Mouse (Mus musculus) ovary, adult 18-20 months (tissue): ENCODE results near the gene Cip2a.
A peak's percentile ranks its signal among the peaks of the same experiment; 100 is the strongest.

Source experiments
- DNase-seq: peaks from one replicate; pipeline ENCODE4 v3.0.0; 2022; ENCODE audit warnings: low spot score, mixed read lengths

Cip2a gene

DNA sequence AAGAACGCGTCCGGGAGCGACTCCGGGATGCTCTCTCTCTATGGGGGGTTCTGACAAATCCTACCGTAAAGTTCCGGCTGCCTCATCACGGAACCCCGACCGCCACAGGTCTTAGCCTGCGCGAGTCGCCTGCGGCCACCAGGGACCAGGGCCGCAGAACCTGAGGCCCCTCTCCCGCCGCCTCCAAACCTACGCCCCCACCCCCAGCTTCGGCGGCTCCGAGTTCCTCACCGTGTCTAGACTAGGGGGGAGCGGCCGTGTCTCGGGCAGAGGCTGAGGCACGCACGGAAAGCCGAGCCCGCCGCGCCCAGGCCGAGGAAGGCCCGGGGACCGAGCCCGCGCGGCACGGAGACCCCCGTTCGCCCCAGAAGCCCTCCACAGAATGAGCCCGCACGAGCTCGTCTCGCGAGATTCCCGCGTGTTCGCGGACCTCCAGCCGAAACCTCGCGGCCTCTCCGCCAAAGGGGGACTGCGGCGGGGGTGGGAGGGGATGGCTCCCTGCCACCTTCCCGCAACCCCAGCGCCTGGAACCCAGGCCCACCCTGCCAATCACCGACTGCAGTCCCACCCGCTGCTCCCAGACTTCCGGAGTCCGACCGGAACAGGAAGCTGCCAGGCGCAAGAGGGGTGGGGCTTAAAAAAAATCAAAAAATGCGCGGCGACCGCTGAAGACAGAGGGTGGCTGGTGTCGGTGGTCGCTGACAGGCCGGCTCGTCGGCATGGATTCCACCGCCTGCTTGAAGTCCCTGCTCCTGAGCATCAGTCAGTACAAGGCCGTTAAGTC is at the start of gene Cip2a, which contains the start of gene Dzip3:
Gene Cip2a, plus strand, starts transcription at position 627 of the 784 bp plus-strand sequence.
Gene Dzip3, minus strand, starts transcription at position 607 of the 784 bp plus-strand sequence.
- peak; percentile 86 for DNase-seq

- no peak for DNase-seq
These were observed 21.0 kb upstream of the Cip2a start for GRCm38 (mm10) chr16:48972996-48973395.

DNA sequence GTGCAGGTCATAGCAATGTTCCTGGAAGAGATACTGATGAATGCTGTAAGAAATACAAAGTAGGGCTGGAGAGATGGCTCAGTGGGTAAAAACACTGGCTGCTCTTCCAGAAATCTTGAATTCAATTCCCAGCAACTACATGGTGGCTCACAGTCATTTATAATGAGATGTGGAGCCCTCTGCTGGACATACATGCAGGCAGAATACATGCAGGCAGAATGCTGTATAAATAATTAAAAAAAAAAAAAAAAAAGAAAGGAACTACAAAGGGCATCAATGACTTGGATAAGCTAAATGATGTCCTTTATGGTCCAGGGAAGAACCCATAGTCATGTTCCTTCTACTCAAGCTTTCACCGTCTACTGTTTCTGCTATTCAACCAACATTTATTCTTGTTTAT is 20.4 kb upstream of the Cip2a start:
- no peak for DNase-seq

DNA sequence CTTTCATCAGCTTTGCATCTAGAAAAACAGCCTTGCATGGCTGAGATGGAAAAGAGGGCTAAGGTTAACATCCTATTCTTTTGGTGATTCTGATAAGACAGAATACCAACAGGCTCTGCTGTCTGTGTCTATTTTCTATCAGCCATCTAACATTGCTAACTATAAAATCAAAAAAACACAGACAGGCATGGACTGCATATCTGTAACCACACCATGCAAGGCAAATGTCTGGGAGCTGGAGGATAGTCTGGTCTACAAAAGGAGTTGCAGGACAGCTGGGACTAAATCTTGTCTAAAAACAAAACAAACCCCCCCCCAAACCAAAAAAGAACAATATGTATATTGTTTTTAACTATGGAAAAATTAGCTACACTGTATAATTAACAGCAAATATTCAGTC is 14.0 kb upstream of the Cip2a start:
- DNase-seq: no peak

GRCm38 (mm10) chr16:48985034-48985627 is 8.9 kb upstream of the Cip2a start:
- DNase-seq: no peak

GRCm38 (mm10) chr16:48989700-48990099 is 4.3 kb upstream of the Cip2a start:
- DNase-seq: no peak

DNA sequence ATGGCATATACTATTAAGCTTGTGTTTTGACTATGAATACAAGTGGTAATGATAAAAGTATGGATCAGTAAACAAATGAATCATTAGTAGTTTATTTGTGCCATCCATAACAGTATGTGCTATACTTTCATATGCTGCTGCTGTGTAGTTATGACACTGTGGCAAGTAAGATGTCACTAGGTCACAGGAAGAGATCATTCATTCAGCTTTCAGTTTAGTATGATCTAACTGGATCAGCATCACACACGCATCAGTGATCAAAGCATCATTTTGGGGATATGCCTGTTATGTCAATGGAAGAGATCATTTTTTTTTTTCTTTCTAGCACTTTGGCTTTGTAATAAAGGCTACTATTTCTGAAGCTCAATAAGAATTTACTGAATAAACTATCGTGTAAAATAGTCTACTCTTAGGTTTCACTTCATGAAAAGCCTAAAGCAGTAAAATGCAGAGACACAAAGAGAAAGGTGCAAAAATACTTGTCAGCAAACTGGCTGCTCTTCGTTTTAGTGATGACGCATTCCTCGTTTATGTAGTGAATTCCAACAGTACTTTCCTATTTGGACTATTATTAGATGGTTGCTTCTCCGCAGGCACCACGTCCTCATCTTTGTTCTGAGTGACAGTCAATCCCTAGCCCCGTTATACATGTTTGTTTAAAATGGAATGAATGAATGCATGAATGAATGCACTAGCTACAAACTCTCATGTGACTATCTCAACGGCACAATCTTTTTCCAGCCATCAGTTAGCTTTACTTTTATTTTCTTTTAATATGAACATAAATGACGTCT is 1.4 kb upstream of the Cip2a start:
- no peak for DNase-seq

- no peak for DNase-seq
These were observed 790 bp upstream of the Cip2a start for GRCm38 (mm10) chr16:48993231-48993558.

DNA sequence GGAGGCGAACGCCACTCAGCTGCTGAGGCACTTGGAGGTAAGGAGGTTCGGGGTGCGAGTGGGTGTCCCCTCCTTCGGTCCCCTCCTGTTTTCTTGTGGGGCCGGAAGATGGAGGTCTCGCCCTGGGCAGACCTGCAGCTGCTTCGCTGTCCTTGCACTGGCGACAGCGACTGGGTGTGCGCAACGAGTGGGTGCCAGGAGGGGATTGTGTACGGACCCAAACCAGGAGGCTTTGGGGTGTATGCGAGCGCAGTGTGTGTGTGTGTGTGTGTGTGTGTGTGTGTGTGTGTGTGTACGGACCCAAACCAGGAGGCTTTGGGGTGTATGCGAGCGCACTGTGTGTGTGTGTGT is 333 bp downstream of the Cip2a start:
- DNase-seq: no peak

DNA sequence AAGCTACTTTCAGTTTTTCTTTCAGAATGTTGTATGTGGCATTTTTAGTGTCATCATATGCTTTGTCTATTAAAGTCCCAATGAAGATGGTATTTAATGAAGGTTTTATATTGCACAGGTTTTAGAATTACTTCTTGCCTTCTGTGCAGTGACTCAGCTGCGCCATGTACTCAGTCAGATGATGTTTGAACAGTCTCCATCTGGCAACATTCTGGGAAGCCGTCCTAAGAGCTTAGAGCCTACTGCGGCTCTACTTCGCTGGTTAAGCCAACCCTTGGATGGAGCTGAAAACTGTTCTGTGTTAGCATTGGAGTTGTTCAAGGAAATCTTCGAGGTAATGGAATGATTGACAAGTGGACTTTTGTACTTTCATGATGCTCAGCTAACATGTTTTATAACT is 10.2 kb downstream of the Cip2a start:
- no peak for DNase-seq

GRCm38 (mm10) chr16:49016620-49017332 is 22.8 kb downstream of the Cip2a start:
- no peak for DNase-seq

DNA sequence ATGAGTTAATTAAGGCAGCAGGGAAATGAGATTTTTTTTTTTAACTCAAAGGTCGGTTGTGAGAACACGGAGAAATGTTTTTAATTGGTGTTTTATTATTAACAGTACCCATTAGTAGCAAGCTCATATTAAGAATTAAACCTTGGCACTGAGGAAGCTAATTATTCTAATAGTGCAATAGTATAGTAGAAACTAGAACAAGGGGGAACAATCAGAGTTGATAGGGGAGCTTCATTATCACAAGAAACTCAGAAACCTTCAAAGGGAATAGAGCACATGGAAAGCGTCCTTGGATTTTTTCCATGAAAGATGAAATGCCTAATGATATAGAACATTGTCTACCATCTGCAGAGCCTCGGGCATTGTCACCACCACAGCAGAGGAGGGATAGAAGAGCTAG is 41.9 kb downstream of the Cip2a start:
- DNase-seq: no peak

GRCm38 (mm10) chr16:49037771-49038170 is 43.8 kb downstream of the Cip2a start:
- DNase-seq: no peak

DNA sequence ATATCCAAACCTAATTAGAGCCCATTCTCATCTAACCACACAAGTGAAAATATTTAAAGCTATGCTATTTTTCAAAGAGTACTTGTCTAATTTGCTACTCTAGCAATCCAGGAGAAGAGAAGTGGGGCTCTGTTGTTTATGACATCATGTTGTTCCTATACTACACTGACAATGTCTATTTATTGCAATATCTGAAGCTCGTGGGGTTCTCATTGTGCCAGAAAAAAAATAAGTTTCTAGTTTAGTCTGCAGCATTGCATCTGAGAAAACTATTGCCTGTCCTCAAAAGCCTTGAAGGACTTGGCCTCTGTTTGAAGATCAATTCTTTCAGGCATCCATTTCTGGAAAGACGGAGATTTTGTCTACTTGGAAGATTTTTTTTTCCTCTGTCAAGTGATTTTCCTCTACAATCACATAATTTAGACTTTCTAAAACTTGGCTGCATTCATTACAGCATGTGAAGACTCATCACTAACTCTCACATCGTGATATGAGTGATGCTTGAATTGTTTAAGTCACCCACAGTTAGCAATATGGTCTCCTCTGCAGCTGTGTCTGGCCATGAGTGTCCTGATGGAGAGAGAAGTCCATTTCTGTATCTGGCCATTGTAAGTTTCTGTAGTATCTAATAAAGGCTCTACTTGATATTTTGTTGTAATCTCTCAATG is 46.7 kb downstream of the Cip2a start:
- DNase-seq: no peak

DNA sequence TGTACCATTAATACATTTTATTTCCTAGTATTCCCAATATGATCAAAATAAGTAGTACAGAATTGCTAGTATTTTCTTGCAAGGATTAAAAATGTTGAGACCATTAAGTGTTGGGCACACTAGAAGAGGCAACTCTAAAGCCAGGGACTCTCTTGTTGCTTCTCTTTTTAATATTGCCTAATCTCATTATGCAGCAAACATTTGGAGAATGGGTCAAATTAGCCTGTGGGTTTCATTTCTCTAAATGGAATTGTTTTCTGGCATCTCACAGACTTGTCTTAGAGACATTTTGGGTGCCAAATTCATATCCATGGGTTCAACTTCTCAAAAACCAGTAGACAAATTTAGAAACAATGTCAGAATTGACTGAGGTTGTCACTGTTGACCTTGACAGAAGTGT is 55.2 kb downstream of the Cip2a start:
- no peak for DNase-seq

DNA sequence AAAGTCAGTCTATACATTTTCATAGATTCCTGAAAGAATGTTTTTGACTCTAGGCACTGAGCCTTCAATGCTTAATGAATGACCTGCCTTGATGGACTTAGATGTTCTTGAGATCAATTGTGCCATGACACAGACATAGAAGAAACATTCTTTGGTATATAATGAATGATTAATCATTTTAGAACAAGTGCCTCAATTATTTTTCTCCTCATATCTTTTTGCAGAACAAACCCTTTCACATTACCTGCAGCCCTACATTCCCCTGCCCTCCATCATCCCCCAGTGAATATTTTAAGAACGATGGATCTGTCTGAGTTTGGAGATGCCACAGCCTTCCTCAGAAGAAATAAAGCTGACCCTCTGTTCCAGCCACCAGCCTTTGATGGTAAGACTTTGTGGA is 63.2 kb downstream of the Cip2a start, which contains the start of gene Myh15:
Gene Myh15, plus strand, starts transcription at position 301 of the 400 bp plus-strand sequence.
- DNase-seq: no peak
